Mouse (Mus musculus) thymus, postnatal 25 days (tissue): Measurements from ENCODE around the gene Stx19.

ENCODE experiments used
- DNase-seq: peaks from one replicate; pipeline ENCODE4 v3.0.0; 2022

Stx19 gene

DNA sequence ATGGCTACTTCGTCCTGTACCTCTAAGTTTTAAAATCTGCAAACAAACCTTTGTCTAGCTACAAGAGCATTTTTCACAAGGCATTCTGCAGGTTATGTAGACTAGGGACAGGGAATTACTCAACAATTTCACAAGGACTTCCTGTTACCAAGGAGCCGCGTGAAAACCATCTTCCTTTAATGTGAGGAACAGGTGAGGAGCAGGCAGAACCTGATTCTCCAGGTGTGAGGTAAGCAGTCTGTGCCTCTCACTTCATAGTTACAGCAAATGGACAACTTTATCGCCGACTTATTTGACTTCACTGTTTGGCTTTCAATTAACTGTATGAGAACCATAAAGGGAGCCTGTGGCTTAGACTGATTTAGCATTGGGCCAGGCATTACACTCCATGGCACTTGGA is at the start of gene Stx19:
TSS of gene Stx19 (plus strand) at position 186 of the 400 bp plus-strand sequence.
- DNase-seq: no peak

DNA sequence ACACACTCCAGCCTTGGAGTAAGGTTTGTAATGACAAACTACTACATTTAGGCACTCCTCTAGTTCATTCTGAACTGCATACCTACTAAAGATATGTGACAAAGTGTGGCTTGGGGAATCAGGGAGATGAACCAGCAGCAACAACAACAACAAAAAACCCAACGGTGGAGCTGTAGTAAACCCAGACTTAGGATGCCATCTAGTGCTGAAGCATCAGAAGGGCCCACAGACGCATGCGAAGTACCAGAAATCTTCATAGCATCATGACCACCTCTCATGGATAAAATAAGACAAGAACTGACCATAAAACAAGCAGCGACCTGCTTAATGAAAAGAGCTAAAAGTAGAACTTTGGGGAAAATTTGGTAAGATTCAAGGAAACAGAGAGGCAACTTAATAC is 41.0 kb upstream of the Stx19 start:
- DNase-seq: no peak

DNA sequence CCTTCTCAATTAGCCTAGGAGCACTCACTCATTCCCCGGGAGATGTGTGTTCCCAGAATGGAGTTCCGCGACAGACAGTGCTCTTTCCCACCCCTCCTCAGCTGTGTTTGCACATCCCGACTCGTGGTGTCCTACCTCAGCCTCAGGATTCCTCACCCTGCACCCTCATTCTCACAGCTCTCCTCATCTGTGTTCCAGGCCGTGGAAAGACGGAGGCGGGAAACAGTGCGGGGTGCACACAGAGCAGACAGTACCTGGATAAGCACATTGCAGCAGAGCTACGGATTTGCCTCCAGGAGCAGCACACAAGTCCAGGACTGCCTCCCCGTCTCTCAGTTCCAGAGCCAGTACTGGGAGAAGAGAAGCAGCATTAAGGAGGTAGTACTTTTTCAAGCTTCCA is 38.4 kb upstream of the Stx19 start:
- DNase-seq: no peak

DNA sequence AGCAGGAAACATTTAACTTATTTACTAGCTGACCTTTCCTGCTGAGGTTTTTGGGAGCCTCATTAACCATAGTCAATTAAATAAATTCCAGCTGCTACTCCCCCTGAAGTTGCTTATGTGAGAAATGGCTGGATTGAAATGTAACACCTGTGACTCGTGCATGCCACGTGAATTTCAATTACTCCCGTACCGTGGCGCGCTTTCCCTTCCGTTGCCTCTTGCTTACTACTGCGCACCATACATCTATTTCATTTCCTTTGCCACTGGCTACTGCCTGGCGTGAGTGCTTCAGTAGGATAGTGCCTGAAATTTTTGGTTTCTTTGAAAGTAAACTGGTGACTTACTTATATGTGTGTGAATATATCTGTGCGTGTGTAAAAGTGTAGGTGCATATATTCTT is 36.2 kb upstream of the Stx19 start:
- DNase-seq: no peak

DNA sequence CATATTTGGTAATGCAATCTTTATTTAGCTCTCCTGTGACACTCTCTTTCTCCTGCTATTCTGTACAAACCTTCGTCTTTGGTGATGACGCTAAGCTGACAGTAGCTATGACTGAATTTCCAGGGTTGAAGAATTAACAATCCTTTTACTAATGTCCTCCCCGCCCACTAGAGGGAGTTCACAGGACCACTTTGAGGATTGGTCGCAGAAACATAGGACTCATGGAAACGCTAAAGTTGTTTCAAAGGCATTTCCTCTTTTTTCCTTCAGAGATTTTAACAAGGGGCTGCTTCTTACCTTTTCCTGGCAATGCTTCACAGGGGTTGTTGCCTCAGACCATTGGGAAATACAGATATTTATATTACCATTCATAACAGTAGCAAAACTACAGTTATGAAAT is 32.2 kb upstream of the Stx19 start:
- no peak for DNase-seq

DNA sequence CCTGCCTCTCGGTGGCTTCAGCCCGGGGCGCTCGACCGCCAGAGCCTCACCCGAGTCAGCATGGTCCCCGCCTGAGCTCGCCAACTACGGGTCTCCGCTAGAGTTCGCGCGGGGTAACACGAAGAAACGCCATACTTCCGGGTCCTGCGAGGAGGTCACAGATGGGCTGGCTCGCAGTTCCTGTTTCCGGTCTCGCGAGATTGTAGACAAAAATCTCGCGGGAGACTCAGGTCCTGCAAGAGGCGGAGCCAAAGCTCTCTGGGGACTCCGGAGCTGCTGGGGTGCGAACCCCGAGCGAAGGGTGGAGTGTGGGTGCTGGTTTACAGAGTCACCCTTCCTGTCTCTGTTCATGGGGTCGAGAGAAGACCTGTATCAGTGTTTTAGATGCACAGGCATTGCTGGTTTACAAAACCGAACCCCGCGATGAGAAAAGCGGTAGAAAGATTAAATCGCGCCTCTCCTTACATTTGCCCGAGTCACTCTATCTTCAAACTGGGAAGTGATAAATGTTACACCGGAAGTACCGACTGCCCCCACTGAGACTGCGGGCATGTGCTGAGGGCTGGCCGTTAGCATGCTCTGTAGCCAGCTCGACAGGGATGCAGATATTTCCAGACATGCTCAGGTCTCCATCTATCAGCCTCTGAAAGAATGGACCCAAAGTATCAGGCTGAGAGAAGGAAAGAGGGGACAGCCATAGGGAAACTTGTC is 27.7 kb upstream of the Stx19 start, which contains the start of gene Nsun3:
TSS of gene Nsun3 (minus strand) at position 198 of the 711 bp plus-strand sequence.
- peak; percentile 92 for DNase-seq

DNA sequence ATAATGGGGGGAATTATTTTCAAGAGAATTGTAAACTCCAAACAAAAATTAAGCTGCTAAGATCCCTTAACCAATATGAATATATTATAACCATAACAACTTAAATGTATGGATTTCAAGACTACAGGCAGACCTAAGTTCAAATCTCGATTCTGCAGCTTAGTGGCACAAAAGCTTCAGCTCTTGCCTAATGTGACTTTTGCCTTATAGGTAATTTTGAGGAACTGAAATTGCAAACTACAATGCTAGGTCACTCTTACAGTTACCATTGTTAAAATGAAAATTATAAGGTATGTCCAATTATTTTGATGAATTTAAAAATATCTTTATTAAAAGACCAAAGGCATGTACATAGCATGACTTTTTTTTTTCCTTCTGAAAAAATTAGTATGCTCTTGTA is 17.9 kb upstream of the Stx19 start:
- no peak for DNase-seq

DNA sequence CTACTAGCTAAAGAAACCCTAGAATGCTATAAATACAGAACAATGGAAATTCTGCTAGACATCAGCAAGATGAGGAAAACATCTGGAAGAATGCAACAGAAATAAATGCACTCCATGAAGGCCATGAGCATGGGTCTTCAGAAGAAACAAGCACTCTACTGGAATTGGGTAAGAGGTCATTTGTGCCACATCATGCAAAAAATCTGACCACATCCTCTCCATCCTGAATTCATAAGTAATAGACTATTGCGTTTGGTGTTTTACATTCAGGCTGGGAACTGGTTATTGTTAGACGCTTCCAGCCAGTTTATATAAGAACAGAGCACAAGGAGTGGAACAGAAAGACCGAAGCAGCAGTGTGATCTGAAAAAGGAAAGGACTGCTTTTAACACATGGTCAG is 15.7 kb upstream of the Stx19 start:
- no peak for DNase-seq

DNA sequence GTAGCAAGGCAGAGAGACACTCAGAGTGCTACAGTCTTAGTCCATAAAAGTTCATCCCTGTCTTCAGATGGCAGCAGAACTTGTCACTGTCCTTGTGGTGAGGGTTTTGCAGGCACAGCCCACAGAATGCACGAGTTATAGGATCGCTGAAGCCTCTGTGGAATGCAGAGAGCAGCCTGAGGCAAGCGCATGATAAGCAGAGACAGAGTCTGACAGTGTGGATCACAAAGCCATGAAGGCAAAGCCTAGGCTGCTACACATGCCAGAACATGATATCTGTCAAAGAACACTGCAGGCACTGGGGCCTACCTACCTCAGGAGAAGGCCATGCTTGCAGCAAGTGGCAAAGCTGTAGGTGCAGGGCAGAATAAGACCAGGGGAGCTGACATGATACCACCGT is 15.1 kb upstream of the Stx19 start:
- DNase-seq: no peak

DNA sequence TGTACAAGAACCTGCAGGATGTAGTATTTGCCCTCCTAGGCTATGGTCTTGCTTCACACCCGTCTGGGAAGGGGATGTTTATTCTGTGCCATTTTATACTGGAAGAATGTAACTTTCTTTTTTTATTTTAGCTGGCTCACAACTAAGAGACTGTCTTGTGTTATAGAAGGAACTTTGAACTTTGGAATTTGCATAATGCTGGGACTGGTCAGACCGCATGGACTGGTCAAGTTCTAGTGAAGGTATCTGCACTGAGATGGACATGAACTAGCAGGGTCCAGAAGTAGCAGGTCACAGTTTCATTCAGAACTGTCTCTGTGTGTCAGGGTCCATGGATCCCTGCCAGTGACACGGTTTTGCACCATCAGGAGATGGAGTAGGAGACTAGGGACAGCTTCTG is 14.6 kb upstream of the Stx19 start:
- DNase-seq: no peak

DNA sequence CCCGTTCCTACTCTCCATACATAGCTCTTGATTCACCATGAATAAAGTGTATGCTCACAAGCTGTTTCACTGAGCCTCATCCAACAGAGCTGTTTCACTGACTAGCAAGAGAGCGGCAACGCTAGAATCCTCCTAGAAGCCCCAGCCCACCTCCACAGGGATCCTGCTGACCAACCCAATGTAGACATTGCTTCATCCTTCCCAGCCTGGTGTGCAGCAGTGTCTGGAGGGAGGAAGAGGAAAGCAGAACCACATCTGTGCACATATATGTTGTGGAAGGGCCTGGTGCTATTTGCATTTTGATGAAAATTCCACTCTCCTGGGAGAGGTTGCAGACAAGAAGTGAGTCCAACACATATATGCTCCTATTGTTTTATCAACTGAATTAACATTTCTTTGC is 9.9 kb upstream of the Stx19 start:
- no peak for DNase-seq

DNA sequence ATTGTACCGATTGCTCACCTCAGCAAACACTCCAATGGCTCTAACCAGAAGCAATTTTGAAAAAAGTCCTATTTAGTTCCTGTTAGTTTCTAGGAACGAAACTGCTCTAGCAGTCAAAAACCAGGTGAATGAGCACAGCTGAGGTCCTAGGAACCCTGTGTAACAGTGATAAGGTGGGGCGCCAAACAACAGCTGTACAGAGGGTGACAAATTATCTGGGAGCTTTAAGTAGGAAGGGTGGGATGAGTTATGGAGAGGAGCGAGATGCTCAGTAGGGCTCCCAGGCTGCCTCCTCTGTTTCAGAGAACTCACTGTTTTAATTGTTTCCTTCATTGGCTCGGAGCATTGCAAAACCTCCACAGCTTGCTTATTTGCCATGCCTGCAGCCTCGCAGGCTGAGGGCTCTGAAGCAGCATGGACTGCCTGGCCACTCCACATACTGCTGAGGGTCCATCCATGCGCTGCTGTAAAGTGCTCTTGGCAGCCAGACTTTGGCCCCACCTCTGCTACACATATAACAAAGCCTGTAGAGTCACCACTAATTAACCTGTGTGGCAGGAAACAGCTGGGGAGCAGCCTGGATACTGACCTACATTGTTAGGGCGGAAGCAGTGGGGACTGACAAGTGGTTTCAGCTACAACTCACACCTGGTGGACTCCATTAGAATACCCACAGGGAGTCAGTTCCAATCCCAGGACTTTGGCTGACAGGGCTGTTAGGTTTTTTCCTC is 7.1 kb upstream of the Stx19 start:
- peak; percentile 27 for DNase-seq

DNA sequence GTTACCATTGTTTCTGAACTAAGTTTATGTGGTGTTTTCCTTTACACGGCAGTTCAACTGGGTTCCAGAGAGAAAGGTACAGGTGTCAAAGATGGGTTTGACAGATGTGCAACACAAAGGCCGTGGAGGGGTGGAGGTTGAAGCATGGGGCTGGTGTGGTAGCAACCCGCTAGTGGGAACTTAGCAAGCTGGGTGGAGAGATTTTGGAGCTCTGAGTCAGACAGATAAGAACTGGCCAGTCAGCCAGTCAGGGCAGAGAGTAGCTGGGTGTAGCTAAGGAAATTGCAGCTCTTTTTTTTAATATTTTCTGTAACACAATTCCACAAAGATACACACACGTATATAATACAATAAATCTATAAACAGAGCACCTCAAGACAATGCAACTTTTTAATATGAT is 3.6 kb upstream of the Stx19 start:
- DNase-seq: no peak

DNA sequence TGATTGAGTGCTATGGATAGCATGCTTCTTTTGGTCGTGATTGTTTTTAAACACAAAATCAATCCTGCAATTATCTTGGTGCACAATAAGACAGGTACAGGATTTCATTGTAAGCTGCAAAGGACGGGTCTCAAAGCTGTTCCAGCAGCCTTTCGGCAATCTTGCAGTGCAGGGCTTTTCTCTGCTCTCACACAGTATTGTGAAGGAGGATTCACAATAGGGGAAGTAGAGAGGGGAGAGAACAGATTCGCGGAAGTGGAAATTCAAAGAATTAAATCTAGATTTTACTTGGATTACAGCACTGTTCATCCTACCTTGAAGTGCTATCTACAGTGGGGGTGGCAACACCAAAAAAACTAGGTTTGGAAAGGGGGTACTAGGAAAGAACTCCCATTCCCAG is 686 bp upstream of the Stx19 start:
- DNase-seq: no peak

DNA sequence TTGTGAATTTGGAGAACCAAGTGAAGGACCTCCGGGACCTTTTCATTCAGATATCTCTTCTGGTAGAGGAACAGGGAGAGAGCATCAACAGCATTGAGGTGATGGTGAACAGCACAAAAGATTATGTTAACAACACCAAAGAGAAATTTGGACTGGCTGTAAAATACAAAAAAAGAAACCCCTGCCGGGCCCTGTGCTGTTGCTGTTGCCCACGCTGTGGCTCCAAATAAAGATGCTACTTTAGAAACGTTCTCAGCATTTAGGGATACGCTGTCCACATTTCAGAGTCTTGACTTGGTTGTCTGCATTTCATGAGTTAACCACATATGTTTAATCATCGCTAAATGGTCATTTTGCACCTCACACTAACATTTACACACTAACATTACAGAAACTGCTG is 8.0 kb downstream of the Stx19 start:
- DNase-seq: no peak

DNA sequence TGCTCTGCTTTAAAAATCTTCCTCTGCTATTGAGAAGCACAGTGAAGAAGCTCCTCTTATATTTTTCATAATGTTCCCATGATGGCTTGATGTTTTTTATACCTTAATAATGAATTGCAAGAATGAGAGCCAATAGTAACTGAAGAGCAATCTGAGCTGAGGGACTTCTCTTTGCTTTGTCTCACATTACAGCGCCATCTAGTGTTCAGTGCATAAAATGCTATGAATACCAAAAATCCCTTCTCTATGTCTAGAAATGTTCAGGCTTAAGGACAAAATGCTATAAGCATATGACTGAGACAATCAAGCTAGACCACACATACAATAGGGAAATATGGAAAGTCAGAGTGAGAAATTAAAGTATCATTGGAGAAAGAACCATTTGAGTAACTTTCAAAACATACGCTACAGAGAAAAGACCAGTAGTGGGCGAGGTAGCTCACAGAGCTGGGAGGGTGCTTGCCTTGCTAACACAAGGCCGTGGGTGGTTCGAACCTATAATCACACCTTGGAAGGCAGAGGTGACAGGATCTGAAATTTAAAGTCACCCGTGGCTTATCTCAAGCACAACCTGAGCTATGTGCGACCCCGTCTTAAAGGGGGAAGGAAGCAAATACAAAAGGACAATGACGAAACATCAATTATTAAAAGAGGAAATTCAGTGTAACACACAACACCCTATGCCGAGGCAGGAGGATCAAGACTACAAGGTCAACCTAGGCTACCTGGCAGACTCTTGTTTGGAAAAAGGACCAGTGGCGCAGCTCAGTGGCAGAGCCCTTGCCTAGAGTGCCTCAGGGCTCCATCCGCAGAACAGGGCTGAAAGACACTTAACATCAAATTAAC is 11.9 kb downstream of the Stx19 start:
- no peak for DNase-seq

DNA sequence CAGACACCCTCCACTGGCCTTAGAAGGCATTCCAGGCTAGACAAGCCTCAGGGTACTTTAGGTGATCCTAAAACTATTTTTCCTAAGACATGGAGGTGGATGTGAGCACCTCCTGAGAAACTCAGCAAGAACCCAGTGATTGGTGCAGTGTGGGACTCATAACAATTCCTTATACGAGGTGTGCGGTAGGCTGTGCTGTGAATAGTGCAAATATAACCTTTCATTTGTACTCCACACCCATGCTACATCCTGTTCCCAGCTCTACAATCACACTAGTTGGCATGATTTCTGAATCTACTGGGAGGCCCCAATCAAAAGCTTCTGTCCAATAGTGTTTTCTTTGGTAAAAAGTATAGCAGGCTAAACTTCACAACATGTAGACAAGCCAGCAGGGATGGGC is 17.6 kb downstream of the Stx19 start:
- no peak for DNase-seq

DNA sequence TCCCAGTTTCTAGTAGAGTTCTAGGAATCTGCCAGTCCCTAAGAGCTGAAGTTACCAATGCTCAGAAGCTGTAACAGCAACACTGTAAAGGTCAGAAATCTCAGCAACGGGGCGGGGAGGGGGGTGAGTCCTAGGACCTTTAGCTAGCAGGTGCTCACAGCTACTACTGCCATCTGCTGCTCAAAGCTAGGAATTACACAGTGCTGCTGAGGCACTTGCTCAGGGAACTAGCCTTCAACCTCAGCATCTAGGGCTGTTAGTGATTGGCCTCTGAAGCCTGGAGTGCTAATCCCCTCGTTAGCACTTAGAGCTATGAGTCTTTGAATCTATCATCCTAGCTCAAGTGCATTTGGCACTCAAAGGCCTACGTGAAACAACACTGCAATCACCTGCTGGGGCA is 18.0 kb downstream of the Stx19 start:
- peak; percentile 39 for DNase-seq

DNA sequence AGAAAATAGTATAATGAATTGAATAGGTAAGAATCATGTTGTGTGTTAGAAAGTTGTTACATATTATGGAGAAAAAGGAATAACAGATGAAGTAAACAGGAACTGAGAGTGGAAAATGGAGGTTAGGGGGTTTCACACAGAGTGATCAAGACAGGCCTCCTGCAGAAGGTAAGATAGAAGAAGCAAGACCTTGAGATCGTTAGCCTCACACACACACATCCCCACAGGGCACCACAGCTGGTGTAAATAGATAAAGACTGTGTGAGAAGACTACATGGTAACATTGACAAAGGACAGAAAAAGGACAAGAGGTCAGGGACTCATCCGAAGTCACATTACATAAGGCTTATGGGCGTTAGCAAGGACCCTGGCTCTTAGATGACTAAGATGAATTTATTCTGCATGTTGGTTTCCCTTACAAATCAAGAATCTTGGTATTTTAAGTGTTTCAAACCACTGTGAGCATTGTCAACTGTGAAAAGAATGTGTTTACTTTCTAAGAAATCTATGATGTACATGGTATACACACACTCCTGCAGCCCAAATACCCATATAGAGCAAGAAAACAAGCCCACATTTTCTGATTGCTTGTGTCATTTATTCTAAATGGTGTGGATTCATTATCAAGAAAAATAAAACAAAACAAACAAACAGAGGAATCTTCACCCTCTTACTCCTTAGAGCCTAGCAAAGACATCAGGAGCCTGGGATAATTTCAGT is 19.7 kb downstream of the Stx19 start:
- DNase-seq: no peak

DNA sequence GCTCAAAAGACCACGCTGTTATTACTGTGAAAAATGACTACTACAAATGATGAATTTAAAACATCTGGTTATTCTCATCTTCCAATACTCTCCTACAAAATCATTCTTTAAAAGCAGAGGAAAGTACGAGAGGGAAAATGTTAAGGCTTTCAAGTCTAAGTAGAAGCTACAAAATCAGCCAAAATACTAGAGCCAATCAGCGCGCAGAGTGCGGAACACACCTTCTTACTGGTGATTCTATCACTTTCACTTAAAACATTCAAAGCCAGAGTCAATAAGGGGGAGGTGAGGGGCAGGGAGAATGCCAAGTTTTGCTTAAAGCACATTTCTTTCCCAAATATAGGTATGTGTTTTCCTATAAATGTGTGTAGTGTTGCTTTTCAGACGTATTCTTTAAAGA is 30.9 kb downstream of the Stx19 start:
- DNase-seq: no peak

DNA sequence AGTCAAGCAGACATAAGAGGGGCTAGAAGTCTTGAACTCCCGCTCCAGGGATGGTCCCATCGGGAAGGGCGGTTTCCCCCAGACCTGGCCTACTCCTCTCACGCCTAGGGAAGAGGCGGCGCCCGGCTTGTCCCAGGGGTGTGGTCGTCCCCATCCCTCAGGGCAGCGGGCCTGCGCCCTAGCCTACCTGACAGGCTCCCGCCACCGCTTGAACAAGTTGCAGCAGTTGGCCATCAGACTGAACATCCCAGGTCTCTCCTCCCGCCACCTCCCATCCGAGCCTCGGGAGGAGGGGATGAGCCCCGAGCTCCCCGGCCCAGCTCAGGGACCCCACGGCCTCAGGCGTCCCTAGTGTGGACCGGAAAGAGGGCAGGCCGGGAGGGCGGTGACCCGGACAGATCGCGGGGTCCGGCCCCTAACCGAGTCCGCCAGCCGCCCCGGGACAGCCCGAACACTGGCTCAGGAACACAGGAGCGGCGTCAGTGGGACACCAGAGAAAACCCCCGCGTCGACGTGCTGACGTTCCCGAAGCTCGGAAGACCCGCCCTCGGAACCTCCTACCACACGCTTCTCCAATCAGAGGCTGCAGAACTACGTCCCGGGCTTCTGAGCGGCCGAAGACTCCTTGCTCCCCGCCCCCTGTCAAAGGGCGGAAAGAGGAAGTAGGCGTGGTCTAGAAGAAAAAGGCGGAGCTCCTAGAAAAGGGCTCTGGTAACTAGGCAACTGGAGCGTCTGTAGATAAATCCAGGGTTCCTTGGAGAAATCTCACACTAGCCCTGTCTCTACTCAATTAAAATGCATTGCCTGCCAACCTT is 32.2 kb downstream of the Stx19 start, which contains the start of gene Arl13b:
TSS of gene Arl13b (minus strand) at position 543 of the 815 bp plus-strand sequence.
- peak; percentile 91 for DNase-seq
